Mouse (Mus musculus) heart, adult 2 months (tissue): ENCODE measurements around the gene Slc46a3.

Source experiments
- CTCF ChIP-seq: fragments of 200-600 bp; IDR thresholded peaks from 2 replicates; pipeline ENCODE4 v1.8.1; 2022; ENCODE audit warnings: antibody characterized with exemption, mild to moderate bottlenecking, moderate library complexity
- EP300 ChIP-seq: fragments of 200-500 bp; IDR thresholded peaks from 2 replicates; pipeline ENCODE4 v1.6.1; 2011; ENCODE audit warnings: low read depth, low read length, control low read depth; ENCODE audit not compliant: insufficient read depth

- TF ChIP-seq CTCF (no peak), EP300 (no peak)
Measured at GRCm38 (mm10) chr5:147902008-147902757, 7.6 kb upstream of the Slc46a3 start.
